Mouse (Mus musculus) lung, embryonic 16.5 days (tissue): ENCODE results near the gene Defb43. TPM values are rescaled to one million over a fixed set of nuclear protein-coding genes. Genes with fewer than 3 reads are reported as not detected.

Experiments
- ATAC-seq: fragments of 200-750 bp; cut with Nextera tagmentation; 2 replicates; pipeline ENCODE4 v1.8.0; 2017; ENCODE audit warnings: low read depth, mild to moderate bottlenecking, moderate library complexity
- H3K27ac ChIP-seq: fragments of 300-500 bp; sonication (generic); 2 replicates; pipeline ENCODE4 v1.5.1; 2014; ENCODE audit warnings: mild to moderate bottlenecking, control low read depth, low read length
- H3K27me3 ChIP-seq: fragments of 300-500 bp; sonication (generic); 2 replicates; pipeline ENCODE4 v1.6.1; 2014; ENCODE audit warnings: low read depth, low read length, mixed read lengths; ENCODE audit not compliant: control insufficient read depth, insufficient read depth
- H3K36me3 ChIP-seq: fragments of 300-500 bp; sonication (generic); 2 replicates; pipeline ENCODE4 v1.6.1; 2014; ENCODE audit warnings: low read length; ENCODE audit not compliant: control insufficient read depth, insufficient read depth
- H3K4me1 ChIP-seq: fragments of 300-500 bp; sonication (generic); replicated peaks from 2 replicates; pipeline ENCODE4 v1.6.1; 2014; ENCODE audit warnings: low read length, mixed read lengths; ENCODE audit not compliant: control insufficient read depth, insufficient read depth
- H3K4me2 ChIP-seq: fragments of 300-500 bp; sonication (generic); 2 replicates; pipeline ENCODE4 v1.6.1; 2014; ENCODE audit warnings: low read depth, low read length, control low read depth
- H3K4me3 ChIP-seq: fragments of 300-500 bp; sonication (generic); 2 replicates; pipeline ENCODE4 v1.5.1; 2014; ENCODE audit warnings: mild to moderate bottlenecking, low read length, control low read depth
- H3K9ac ChIP-seq: fragments of 300-500 bp; sonication (generic); 2 replicates; pipeline ENCODE4 v1.6.1; 2014; ENCODE audit warnings: low read length, control low read depth
- H3K9me3 ChIP-seq: fragments of 300-500 bp; sonication (generic); 2 replicates; pipeline ENCODE4 v1.6.1; 2016; ENCODE audit warnings: low read length; ENCODE audit not compliant: control insufficient read depth
- WGBS: fragments of 180-500 bp; shearing (Covaris S2); extraction: QIAGEN DNeasy Blood & Tissue Kit; methylation state at CpG from one replicate; pipeline ENCODE4 v1.1.7; 2014; 5-methylcytosine and 5-hydroxymethylcytosine counted together
- polyA plus RNA-seq: library from polyadenylated mRNA; unstranded; fragments of >200 nt; fragmentation: Nextera tagmentation; extraction: Ambion mirVana; gene quantifications from 2 replicates; pipeline ENCODE4 v1.2.1, GENCODE M21; 2015

Gene Defb43
- polyA plus RNA-seq, result not detected in 2 replicates

- Histone ChIP-seq H3K9ac (no peak within 1 kb of the TSS), H3K27me3 (no peaks in the 10 kb centered on the region), H3K4me3 (no peak within 1 kb of the TSS), H3K9me3 (no peaks in the 10 kb centered on the region), H3K27ac (no peak within 1 kb of the TSS), H3K4me1 (no peaks in the 10 kb centered on the region), H3K36me3 (no peaks in the 10 kb centered on the region), H3K4me2 (no peak within 1 kb of the TSS)
- ATAC-seq, result no peak
- WGBS, result 94% methylated on average over 5 of the region's 5 CpGs
These were observed at the start of gene Defb43 for GRCm38 (mm10) chr14:63011471-63011870. Defb43 (plus strand) TSS chr14:63011771.

GRCm38 (mm10) chr14:62963632-62964031 is 47.9 kb upstream of the Defb43 start:
- H3K4me2 ChIP-seq, result no peak overlapping the region
- no peak overlapping the region for H3K27ac ChIP-seq
- no peak overlapping the region for H3K9ac ChIP-seq
- no peak overlapping the region for H3K4me3 ChIP-seq
- no peaks in the 10 kb centered on the region; the same call in 1 of the 2 replicates for H3K4me1 ChIP-seq
- H3K36me3 ChIP-seq, result no peaks in the 10 kb centered on the region
- no peaks in the 10 kb centered on the region for H3K9me3 ChIP-seq
- WGBS, result 78% methylated on average over 4 of the region's 4 CpGs
- no peak for ATAC-seq
- H3K27me3 ChIP-seq, result no peaks in the 10 kb centered on the region

- Histone ChIP-seq H3K4me3 (no peak overlapping the region), H3K9ac (no peak overlapping the region)
- ATAC-seq, result peak; percentile 36; the same call in 1 of the 2 replicates
These were observed 46.2 kb upstream of the Defb43 start for GRCm38 (mm10) chr14:62965342-62965741.

GRCm38 (mm10) chr14:62965811-62966520 is 45.6 kb upstream of the Defb43 start:
- Histone ChIP-seq H3K9me3 (no peaks in the 10 kb centered on the region), H3K9ac (peak overlapping the region; percentile 33; the same call in 1 of the 2 replicates), H3K4me2 (peak overlapping the region; percentile 55), H3K36me3 (no peaks in the 10 kb centered on the region), H3K27me3 (no peaks in the 10 kb centered on the region), H3K4me1 (no peaks in the 10 kb centered on the region; the same call in 1 of the 2 replicates), H3K27ac (no peak overlapping the region), H3K4me3 (peak overlapping the region; percentile 35)
- 0 out of 2 replicates have a peak, but pooled peaks have one; percentile 15 for ATAC-seq
- WGBS, result 15% methylated on average over 15 of the region's 15 CpGs

More at GRCm38 (mm10) chr14:62965342-62965741, 46.2 kb upstream of the Defb43 start:
- WGBS, result 83% methylated on average over 5 of the region's 5 CpGs
- H3K27me3 ChIP-seq, result no peaks in the 10 kb centered on the region
- H3K27ac ChIP-seq, result no peak overlapping the region
- H3K4me2 ChIP-seq, result no peak overlapping the region
- no peaks in the 10 kb centered on the region; the same call in 1 of the 2 replicates for H3K4me1 ChIP-seq
- no peaks in the 10 kb centered on the region for H3K36me3 ChIP-seq
- no peaks in the 10 kb centered on the region for H3K9me3 ChIP-seq

GRCm38 (mm10) chr14:62975046-62975445 is 36.5 kb upstream of the Defb43 start:
- Histone ChIP-seq H3K4me2 (no peak overlapping the region), H3K9ac (no peak overlapping the region), H3K9me3 (no peaks in the 10 kb centered on the region), H3K4me1 (no peaks in the 10 kb centered on the region), H3K27ac (no peak overlapping the region), H3K36me3 (no peaks in the 10 kb centered on the region), H3K27me3 (no peaks in the 10 kb centered on the region), H3K4me3 (no peak overlapping the region)
- no peak for ATAC-seq
- 9% methylated on average over 5 of the region's 5 CpGs for WGBS

- Histone ChIP-seq H3K9ac (no peak overlapping the region), H3K4me3 (no peak overlapping the region), H3K36me3 (no peaks in the 10 kb centered on the region), H3K9me3 (no peaks in the 10 kb centered on the region), H3K4me1 (no peaks in the 10 kb centered on the region), H3K27me3 (no peaks in the 10 kb centered on the region), H3K4me2 (no peak overlapping the region), H3K27ac (no peak overlapping the region)
- WGBS, result 57% methylated on average over 1 of the region's 1 CpGs
- no peak for ATAC-seq
These were observed 31.8 kb upstream of the Defb43 start for GRCm38 (mm10) chr14:62979815-62980214.

GRCm38 (mm10) chr14:62984410-62984809 is 27.2 kb upstream of the Defb43 start, which contains the start of gene Defb48:
Defb48 (minus strand) TSS chr14:62984510.
- Histone ChIP-seq H3K27ac (no peak within 1 kb of the TSS), H3K9ac (no peak within 1 kb of the TSS), H3K9me3 (no peaks in the 10 kb centered on the region), H3K36me3 (no peaks in the 10 kb centered on the region), H3K4me2 (no peak within 1 kb of the TSS), H3K4me1 (no peaks in the 10 kb centered on the region), H3K4me3 (no peak within 1 kb of the TSS), H3K27me3 (no peaks in the 10 kb centered on the region)
- 72% methylated on average over 1 of the region's 1 CpGs for WGBS
- no peak for ATAC-seq

GRCm38 (mm10) chr14:62991271-62991670 is 20.3 kb upstream of the Defb43 start:
- H3K27ac ChIP-seq, result no peak overlapping the region
- H3K9ac ChIP-seq, result no peak overlapping the region
- no peak overlapping the region for H3K4me2 ChIP-seq
- H3K27me3 ChIP-seq, result no peaks in the 10 kb centered on the region
- no peak overlapping the region for H3K4me3 ChIP-seq
- no peaks in the 10 kb centered on the region for H3K4me1 ChIP-seq
- H3K36me3 ChIP-seq, result no peaks in the 10 kb centered on the region
- WGBS, result 39% methylated on average over 3 of the region's 3 CpGs
- no peaks in the 10 kb centered on the region for H3K9me3 ChIP-seq
- ATAC-seq, result 0 out of 2 replicates have a peak, but pooled peaks have one; percentile 47

GRCm38 (mm10) chr14:62991849-62992510 is 19.6 kb upstream of the Defb43 start:
- H3K27ac ChIP-seq, result no peak overlapping the region
- H3K4me2 ChIP-seq, result no peak overlapping the region
- no peaks in the 10 kb centered on the region for H3K9me3 ChIP-seq
- ATAC-seq, result no peak
- 72% methylated on average over 7 of the region's 7 CpGs for WGBS
- no peaks in the 10 kb centered on the region for H3K36me3 ChIP-seq
- no peak overlapping the region for H3K9ac ChIP-seq
- H3K4me3 ChIP-seq, result no peak overlapping the region
- no peaks in the 10 kb centered on the region for H3K4me1 ChIP-seq
- H3K27me3 ChIP-seq, result no peaks in the 10 kb centered on the region
